Mouse (Mus musculus): ENCODE results near the gene Fndc3b.

The Fndc3b gene

GRCm38 (mm10) chr3:27670416-27670815 is 40.7 kb downstream of the Fndc3b start:
- no peak for DNase-seq (ENCODE audit: low spot score in 2 of 2)

GRCm38 (mm10) chr3:27667280-27667679 is 43.8 kb downstream of the Fndc3b start:
- no peak for DNase-seq (ENCODE audit: low spot score in 2 of 2)

GRCm38 (mm10) chr3:27665338-27665737 is 45.8 kb downstream of the Fndc3b start:
- DNase-seq (ENCODE audit: low spot score in 2 of 2): no peak

DNA sequence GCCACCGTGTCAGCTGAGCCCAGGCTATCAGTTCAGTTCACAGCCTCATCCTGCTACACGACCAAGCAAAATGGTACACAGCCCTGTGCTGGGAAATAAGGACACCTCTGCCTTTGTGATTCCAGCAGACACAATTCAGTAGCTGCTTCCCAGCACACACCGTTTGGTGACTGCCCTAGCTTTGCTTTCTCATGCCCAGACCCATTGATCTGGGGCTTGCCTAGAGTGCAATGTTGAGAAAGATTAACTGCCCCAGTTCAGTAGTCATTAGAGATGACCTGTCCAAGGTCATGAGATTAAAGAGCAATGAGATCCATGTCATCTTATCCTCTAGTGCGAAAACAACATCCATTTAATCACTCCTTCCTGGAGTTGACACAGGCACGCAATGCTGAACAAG is 47.9 kb downstream of the Fndc3b start:
- no peak for DNase-seq (ENCODE audit: low spot score in 2 of 2)

GRCm38 (mm10) chr3:27658198-27658763 is 52.8 kb downstream of the Fndc3b start:
- no peak for DNase-seq (ENCODE audit: low spot score in 2 of 2)

- no peak for DNase-seq (ENCODE audit: low spot score in 2 of 2)
These were observed 54.2 kb downstream of the Fndc3b start for GRCm38 (mm10) chr3:27656764-27657390.

DNA sequence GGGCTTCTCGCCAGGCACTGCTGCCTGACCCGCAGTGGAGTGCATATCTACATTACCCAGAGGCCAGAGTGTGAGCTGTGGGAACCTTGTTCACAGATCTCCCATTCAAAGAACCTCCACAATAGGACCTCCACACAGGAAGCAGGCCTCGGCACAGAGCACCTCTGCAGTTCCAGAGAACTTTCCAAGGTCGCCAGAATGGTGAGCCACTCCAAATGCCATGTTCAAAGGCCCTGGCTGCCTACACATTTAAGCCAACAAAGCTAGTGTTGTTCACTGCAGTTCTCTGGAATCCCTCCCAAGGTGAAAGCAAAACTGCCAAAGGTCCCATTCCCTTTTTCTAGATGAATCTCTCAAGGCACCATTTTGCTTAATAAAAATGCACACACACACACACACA is 55.4 kb downstream of the Fndc3b start:
- DNase-seq (ENCODE audit: low spot score in 2 of 2): no peak

GRCm38 (mm10) chr3:27655042-27655441 is 56.1 kb downstream of the Fndc3b start:
- no peak for DNase-seq (ENCODE audit: low spot score in 2 of 2)

DNA sequence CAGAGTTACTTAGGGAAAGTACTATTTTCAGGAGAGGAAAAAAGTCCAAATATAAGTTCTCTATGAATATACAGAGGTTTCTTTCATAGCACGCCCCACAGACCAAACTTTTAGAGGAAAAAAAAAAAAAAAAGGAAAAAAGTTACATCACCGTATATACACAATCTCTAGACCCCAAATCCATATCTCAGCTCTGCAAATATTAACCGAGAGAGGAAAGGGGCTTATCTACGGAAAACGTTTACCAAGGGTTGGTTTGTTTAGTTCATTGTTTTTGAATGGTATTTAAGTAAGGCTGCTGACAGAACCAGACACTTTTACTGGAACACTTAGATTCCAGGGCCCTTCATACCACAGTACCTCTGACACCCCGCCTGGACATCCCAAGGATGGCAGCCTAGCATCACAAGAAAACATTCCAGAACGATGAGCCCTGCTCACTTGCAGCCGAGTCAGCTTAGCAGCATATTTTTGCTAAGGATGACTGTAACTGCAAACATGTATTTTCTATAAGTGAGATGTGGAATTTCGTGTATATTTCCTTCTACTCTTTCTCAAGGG is 58.6 kb downstream of the Fndc3b start:
- DNase-seq (ENCODE audit: low spot score in 2 of 2): no peak

DNA sequence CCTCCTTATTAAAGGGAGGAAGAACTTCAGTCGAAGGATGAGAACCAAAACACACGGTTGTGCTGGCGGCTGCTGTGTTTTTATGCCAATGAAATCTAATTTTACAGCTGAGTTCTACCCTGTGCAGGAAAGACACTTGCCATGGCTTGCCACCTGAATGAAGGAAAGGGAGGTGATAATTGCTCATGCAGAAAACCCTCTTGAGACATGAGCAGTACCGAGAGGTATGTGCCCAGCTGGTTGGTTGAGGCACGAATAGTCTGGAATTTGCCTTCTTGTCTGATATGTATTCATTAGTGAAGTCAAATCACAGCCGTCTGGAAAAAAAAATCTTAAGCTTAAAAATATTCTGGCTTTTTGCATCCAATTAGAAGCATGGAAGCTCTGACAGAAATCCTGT is 59.4 kb downstream of the Fndc3b start:
- DNase-seq (ENCODE audit: low spot score in 2 of 2): no peak

- DNase-seq (ENCODE audit: low spot score in 2 of 2): no peak
These were observed 61.0 kb downstream of the Fndc3b start for GRCm38 (mm10) chr3:27650083-27650482.

GRCm38 (mm10) chr3:27649316-27649715 is 61.8 kb downstream of the Fndc3b start:
- no peak for DNase-seq (ENCODE audit: low spot score in 2 of 2)

GRCm38 (mm10) chr3:27642381-27642780 is 68.7 kb downstream of the Fndc3b start:
- no peak for DNase-seq (ENCODE audit: low spot score in 2 of 2)

GRCm38 (mm10) chr3:27639701-27640100 is 71.4 kb downstream of the Fndc3b start:
- no peak for DNase-seq (ENCODE audit: low spot score in 2 of 2)

DNA sequence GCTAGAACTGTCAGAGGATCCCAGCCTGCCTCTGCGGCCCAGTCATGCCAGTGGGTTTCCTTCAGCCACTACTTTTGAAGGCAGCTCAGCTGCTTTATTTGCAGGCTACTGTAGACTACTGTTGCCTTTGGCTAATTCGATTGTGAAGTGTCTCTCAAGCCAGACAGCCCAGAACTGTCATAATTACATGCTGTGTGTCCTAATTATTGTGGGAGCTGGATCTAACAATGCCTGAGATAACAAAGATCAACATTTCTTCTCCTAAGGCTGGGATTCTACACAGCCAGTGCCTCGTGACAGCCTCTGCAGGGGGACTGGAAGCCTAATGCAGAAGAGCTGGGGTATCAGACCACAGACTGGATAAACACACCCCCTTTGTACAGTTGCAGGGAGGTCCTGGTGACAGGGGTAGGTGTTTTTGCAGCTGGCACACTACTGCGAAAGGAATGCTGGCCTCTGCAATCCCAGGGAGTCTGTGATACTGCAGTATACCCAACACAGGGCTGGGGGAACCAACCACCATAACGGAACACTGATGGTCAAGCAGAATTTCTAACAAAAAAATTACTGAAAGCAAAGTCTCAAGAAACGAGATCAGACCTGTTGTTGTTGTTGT is 74.0 kb downstream of the Fndc3b start:
- no peak for DNase-seq (ENCODE audit: low spot score in 2 of 2)

DNA sequence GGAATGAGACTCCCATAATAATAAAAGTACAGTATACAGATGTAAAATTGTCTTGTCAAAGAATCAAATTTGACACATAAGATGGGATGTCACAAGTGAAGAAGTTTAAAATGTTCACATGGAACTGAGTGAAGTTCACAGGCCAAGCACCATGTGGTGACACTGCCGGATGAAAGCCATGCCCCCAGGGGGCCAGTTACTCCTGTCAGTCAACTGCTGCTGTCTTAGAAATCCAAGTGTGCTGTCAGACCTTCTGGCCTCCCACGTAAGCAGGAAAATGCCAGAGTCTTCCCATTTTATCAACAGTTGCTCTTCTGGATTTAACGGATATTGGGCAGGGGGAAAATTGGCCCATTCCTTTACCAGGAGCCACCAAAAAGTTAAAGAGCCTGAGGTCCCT is 75.3 kb downstream of the Fndc3b start:
- DNase-seq (ENCODE audit: low spot score in 2 of 2): no peak

GRCm38 (mm10) chr3:27632880-27633279 is 78.2 kb downstream of the Fndc3b start:
- DNase-seq (ENCODE audit: low spot score in 2 of 2): no peak

GRCm38 (mm10) chr3:27631112-27631511 is 80.0 kb downstream of the Fndc3b start:
- DNase-seq (ENCODE audit: low spot score in 2 of 2): no peak

GRCm38 (mm10) chr3:27629716-27630115 is 81.4 kb downstream of the Fndc3b start:
- no peak for DNase-seq (ENCODE audit: low spot score in 2 of 2)

DNA sequence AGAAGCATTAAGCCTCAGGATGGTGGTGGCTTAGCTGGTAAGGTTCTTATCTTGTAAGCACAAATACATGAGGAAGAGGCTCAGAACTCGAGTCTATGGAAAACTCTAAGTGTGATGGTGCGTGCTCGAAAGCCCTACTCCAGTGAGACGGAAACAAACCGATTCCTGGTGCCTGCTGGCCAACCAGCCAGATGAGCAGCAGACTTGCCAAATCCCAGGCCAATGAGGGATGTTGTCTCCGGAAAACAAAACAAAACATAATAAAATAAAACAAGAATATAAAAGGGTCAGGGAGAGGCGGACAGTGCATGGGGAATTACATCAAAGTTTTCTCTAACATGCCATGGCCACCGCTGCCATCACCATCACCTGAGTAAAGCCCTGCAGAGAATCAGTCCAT is 84.8 kb downstream of the Fndc3b start:
- DNase-seq (ENCODE audit: low spot score in 2 of 2): no peak

DNA sequence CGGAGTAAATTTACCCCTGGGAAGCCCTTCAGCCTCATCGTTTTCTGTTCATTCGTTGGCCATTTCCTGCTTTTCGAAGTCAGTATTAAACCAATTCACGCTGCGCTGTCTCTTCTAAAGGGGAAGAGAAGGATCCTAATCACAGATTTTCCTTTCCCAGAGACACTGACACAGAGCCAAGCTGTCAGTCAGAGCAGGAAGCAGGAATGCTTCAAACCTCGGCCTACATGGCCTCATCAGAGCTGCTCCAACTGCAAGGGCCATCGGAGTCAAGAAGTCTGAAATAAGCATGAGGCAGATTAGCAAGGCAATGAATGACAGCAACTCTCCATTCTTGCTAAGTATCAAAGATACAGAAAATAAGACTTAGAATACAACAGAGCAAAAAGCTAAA is 85.5 kb downstream of the Fndc3b start:
- no peak for DNase-seq (ENCODE audit: low spot score in 2 of 2)

DNA sequence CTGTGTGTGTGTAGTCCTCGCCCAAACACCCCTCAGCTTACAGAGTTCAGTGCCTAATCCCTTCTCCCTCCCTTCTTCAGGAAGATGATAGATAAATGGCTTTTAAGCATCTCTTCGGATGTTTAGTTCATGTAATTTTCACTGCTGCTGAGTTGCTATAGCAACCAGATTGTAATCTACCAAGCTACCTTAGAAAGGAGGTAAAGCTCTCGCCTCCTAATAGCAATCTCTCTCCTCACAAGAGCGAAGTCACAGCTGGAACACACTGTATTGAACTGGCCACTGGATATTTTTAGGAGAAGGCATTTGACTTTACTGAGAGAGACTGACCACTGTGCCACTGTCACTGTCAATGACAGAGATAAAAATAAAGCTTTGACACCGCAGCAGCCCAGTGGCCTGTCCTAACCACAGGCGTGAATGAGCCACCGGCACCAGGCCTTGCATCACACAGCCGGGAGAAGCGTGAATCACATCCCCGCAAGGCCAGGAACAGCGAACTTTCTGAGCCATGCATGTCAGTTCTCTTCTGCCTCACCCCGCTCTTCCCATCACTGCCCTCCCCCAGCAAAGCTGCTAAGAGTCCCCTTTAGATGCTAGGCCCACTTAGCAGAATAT is 86.0 kb downstream of the Fndc3b start:
- DNase-seq (ENCODE audit: low spot score in 2 of 2): no peak

GRCm38 (mm10) chr3:27622451-27622850 is 88.7 kb downstream of the Fndc3b start:
- DNase-seq (ENCODE audit: low spot score in 2 of 2): no peak

Measured in frontal cortex, postnatal 10 days (tissue).